Mouse (Mus musculus) embryonic fibroblast, embryonic 13.5 days (primary cell): ENCODE measurements around the gene Foxn3.

Experiments used
- CTCF ChIP-seq: IDR thresholded peaks from 2 replicates; pipeline ENCODE4 v1.5.1; 2011; ENCODE audit warnings: mild to moderate bottlenecking, control low read depth, low read length, moderate library complexity, borderline replicate concordance; ENCODE audit not compliant: insufficient read depth
- POLR2A ChIP-seq: IDR thresholded peaks from 2 replicates; pipeline ENCODE4 v1.6.1; 2011; ENCODE audit warnings: low read depth, mild to moderate bottlenecking, control low read depth, low read length, moderate library complexity

GRCm38 (mm10) chr12:99447791-99448190, 115.6 kb downstream of the Foxn3 start:
- TF ChIP-seq POLR2A: no peak
- no peak for TF ChIP-seq CTCF
